Mouse (Mus musculus) lung, adult 2 months (tissue): ENCODE data around the gene Slc6a13.

ENCODE experiments used
- CTCF ChIP-seq: fragments of 200-500 bp; IDR thresholded peaks from 2 replicates; pipeline ENCODE4 v1.5.1; 2011; ENCODE audit warnings: mild to moderate bottlenecking, low read length, control low read depth; ENCODE audit not compliant: insufficient read depth
- POLR2A ChIP-seq: fragments of 200-500 bp; IDR thresholded peaks from 2 replicates; pipeline ENCODE4 v1.6.1; 2011; ENCODE audit warnings: low read depth, mild to moderate bottlenecking, control low read depth, low read length, borderline replicate concordance; ENCODE audit errors: extremely low read depth

DNA sequence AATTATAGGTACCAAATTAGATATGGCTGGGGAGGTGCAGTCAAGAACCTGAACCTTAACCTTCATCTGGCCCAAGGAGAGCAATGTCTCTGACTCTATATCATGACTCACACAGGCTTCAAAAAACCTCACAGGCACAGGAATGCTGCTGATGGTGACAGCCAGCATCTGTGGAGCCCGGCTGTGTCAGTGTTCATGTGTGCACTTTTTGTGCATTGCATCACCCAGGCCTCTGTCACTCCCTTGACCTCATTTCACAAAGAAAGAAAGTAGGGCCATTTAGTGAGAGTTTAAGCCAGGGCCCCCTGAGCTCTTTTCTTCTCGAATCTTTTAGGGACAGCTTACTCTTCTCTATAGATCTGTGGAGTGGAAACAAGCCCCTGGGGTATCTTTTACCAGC lies 52.2 kb downstream of the Slc6a13 start:
- TF ChIP-seq CTCF (no peak), POLR2A (no peak)
